Mouse (Mus musculus): ENCODE results near the gene Plekha8. TPM values are rescaled to one million over a fixed set of nuclear protein-coding genes. Genes with fewer than 3 reads are reported as not detected.

Gene Plekha8
- total RNA-seq (2021) = 1 to 10 TPM; 6.0 to 7.5 TPM
- long read RNA-seq, experiment 1, full-length matches to known transcripts = 5 of 7 reads
- long read RNA-seq, experiment 1, partial matches to known transcripts = 0 of 7 reads
- long read RNA-seq, experiment 1, other reads (novel, unspliced or antisense) = 2 of 7 reads
- long read RNA-seq, experiment 2, full-length matches to known transcripts = 4 of 6 reads
- long read RNA-seq, experiment 2, partial matches to known transcripts = 0 of 6 reads
- long read RNA-seq, experiment 2, other reads (novel, unspliced or antisense) = 2 of 6 reads

GRCm38 (mm10) chr6:54594469-54595329, at the start of gene Plekha8:
Gene Plekha8 (plus strand): TSS chr6:54595111.
- DNase-seq = peak; percentile 94

DNA sequence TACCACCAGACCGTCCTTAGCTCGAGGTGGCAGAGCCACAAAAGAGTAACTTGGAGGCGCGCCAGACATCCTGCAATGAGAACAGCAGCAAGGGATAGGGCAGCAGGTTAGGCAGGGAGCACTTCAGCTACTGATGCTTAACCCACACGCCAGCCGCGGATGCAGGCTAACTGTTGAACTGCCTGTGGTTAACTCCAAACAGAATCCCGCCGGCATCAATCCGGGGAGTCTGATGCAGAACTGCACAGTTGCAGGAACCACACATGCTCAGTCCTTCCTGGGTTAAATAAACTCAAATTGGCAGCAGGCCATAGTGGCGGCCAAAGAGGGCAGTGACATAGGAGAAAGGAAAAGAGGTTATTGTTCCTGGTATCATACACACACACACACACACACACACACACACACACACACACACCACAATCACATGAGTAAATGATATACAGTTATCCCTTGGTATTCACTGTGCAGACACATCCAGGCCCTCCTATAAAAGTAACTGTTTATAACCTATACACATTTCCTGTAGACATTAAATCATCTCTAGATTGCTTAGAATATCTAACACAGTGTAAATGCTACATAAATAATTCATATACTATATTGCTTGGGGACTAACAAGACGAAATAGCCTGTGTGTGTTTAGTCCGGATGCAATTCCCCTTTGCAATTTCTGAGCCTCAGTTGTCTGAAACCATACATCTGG, 46.4 kb upstream of the Plekha8 start:
- peak; percentile 21 for DNase-seq

DNA sequence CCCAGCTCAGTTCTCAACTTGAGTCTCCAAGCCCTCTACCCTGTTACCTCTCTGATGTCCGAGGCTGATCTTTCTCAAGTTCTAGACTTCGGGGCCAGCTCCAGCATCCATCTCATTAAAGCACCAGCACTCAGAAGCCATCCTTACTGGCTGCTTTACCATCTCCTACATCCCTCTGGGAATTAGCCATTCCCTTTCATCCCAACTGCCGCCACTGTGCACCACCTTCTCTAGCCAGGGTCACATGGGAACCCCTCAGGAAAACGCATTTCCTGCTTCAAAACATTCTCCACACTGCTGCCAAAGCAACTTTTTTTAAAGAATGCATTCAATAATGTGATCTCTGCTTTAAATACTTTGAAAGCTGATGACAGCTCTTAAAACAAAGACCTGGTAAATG, 45.6 kb upstream of the Plekha8 start:
- no peak for DNase-seq

GRCm38 (mm10) chr6:54550801-54551323, 44.0 kb upstream of the Plekha8 start:
- DNase-seq = no peak

DNA sequence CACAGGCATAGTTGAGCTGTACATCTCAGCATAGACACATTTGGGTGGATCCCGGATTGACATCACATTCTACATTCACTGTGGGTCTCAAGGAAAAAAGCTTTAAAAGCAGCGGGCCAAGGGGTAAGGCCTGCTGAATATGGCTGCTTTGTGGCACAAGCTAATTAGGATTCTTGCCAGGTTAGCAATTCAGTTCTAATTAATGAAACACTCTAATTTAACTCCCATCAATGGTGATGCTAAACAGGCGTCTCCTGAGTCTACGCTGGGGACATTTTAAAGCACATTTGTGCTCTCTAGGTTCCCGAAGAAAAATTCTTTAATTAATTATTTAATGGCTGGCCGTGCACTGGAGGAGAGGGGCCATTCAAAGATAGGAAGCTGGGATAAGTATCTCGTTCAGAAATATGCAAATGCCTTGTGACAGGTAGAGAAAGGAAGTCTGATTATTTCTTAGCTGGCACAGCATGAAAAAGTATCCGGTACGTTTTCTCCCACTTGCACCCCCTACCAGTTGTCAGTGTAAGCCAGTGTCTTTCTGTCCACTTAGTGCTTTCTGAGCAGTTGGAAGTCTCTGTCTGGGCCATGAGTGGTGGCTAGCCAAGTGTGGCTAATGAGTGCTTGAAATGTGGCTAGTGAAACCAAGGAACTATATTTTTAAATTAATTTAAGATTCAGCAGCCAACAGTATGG, 42.0 kb upstream of the Plekha8 start:
- DNase-seq = no peak

- no peak for DNase-seq
These were observed 41.3 kb upstream of the Plekha8 start for GRCm38 (mm10) chr6:54553632-54554031.

GRCm38 (mm10) chr6:54554341-54555110, 40.4 kb upstream of the Plekha8 start:
- DNase-seq = no peak

- DNase-seq = no peak
These were observed 39.1 kb upstream of the Plekha8 start for GRCm38 (mm10) chr6:54555816-54556215.

GRCm38 (mm10) chr6:54557671-54558070, 37.2 kb upstream of the Plekha8 start:
- no peak for DNase-seq

DNA sequence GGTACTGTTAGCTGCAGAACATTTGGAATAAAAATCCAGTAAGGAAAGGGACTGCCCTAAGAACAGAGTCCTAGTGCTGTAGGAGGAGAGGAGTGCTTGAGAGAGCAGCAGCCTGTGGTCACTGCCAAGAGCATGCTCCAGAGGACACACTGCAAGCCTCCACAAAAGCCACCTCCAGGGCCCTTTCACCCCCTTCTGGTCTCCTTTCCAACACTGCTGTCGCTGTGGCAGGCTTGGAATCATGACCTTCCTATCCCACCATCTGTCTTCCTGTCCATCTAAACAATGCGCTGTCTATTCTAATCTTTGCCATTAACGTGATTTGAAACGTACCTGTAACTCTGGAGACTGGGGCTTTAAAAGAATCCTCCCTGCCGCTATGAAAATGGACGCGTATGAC, 36.4 kb upstream of the Plekha8 start:
- no peak for DNase-seq

GRCm38 (mm10) chr6:54562018-54562809, 32.7 kb upstream of the Plekha8 start:
- DNase-seq = no peak

DNA sequence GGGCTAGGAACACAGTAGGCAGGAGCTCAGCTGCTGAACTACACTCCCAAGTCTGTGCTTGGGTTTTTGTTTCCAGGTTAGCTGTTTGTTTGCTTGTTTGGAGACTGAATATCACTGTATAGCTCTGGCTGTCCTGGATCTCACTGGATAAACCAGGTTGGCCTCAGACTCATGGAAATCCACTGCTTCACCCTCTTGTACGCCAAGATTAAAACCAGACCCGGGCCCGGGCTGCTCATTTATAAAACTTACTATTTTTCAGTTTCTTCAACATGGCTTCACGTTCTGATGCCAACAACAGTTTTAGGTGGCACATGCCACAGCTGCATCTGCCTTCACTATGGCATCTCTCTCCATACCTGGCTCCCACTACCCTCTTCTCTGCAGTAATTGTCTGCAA, 31.4 kb upstream of the Plekha8 start:
- no peak for DNase-seq

GRCm38 (mm10) chr6:54564506-54564991, 30.4 kb upstream of the Plekha8 start:
- no peak for DNase-seq

DNA sequence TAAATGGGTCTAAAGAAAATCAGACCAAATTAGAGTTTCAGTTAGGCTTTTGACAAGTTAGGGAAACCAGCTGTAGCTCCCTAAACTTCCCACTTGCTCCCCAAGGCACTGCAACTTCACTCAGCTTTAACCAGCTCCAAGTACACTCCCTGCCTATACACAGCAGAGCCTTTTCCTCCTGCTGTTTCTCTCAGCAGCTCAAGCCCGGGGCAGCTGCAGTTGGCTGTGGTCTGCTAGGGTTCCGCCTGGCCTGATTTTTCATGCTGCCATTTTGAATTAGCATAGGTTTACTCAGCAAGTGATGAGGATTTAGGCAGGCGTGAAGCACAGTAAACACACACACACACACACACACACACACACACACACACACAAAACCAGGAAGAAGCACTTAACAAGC, 29.9 kb upstream of the Plekha8 start:
- DNase-seq = no peak

DNA sequence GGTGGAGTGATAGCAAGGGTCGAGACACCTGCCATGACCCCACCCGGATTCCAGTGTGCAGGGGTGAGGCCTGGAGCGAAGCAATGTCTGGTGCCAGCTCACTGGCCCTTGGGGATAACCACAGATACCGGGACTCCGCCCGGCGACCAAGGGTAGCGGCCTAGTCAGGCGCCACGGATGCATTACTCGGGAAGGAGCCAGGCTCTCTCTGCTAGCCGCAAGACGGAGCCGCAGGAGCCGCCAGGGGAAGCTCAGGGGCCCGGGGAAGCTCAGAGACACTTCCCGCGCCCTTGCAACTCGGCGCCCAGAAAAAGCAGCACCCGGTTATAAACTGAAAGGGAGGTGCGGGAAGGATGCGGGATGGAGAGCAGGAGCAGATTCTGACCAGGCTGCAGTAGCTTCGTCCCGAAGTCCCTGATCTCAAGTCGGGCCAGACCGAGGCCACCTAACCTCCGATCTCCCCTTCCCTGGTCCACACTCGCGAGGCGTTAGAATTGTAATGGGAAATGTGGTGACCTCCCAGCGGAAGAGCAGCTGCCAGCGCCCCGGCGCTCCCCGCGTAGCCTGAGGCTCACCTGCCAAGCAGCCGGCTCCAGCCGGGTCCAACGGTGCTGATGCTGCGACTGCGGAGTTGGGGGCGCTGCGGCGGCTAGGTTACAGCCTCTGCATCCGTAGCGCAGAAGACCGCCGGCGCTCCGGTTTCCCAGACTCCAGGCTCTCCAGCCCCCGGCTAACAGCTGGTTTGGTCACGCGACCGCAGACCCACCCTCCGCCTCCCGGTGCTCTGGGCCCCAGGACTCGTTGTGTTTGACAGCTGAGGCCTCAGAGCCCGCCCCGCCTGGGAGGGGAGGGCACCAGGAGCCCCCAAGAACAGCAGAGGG, 29.0 kb upstream of the Plekha8 start, which contains the start of gene Scrn1:
Scrn1 (minus strand) TSS at position 825 of the 881 bp plus-strand sequence.
- peak; percentile 62 for DNase-seq

DNA sequence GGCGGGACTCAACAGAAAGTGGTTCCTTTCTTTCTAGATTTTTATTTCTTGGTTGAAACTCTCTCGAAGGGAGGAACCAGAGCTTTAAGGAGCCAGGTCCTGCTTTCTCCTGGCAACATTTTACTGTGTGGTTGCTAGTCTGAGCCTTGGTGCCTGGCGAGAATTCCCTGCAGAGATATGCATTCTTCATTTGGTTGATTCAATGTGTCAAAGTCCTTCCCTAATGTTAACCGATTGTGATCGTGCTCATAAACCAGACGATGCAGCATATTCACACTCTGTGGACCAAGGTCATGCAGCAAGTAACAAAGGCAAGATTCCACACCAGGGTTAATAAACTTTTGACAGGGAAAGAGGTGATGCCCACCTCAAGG, 28.4 kb upstream of the Plekha8 start:
- no peak for DNase-seq

GRCm38 (mm10) chr6:54569776-54570175, 25.1 kb upstream of the Plekha8 start:
- DNase-seq = no peak

GRCm38 (mm10) chr6:54573218-54573955, 21.5 kb upstream of the Plekha8 start:
- no peak for DNase-seq

Measured in gastrocnemius, postnatal 10 days (tissue).